Mouse (Mus musculus) stomach, embryonic 14.5 days (tissue): ENCODE data around the gene Phldb2. TPM values are rescaled to one million over a fixed set of nuclear protein-coding genes. Genes with fewer than 3 reads are reported as not detected.
A peak's percentile ranks its signal among the peaks of the same experiment; 100 is the strongest.

ENCODE experiments used
- ATAC-seq: fragments of 200-750 bp; cut with Nextera tagmentation; 2 replicates; pipeline ENCODE4 v1.8.0; 2017; ENCODE audit warnings: low read depth, moderate TSS enrichment; ENCODE audit not compliant: insufficient number of reproducible peaks, insufficient read depth, low FRiP score
- H3K27ac ChIP-seq: fragments of 300-500 bp; sonication (generic); 2 replicates; pipeline ENCODE4 v1.5.1; 2014; ENCODE audit warnings: mild to moderate bottlenecking, low read length, moderate library complexity, mixed read lengths
- H3K27me3 ChIP-seq: fragments of 300-500 bp; sonication (generic); 2 replicates; pipeline ENCODE4 v1.6.1; 2014; ENCODE audit warnings: low read length, control low read depth, mixed read lengths; ENCODE audit not compliant: control insufficient read depth, insufficient read depth
- H3K36me3 ChIP-seq: fragments of 300-500 bp; sonication (generic); 2 replicates; pipeline ENCODE4 v1.6.1; 2014; ENCODE audit warnings: mild to moderate bottlenecking, control low read depth, low read length, moderate library complexity, mixed read lengths; ENCODE audit not compliant: control insufficient read depth, insufficient read depth
- H3K4me1 ChIP-seq: fragments of 300-500 bp; sonication (generic); 2 replicates; pipeline ENCODE4 v1.6.1; 2014; ENCODE audit warnings: low read length, control low read depth, mixed read lengths; ENCODE audit not compliant: control insufficient read depth, insufficient read depth
- H3K4me2 ChIP-seq: fragments of 300-500 bp; sonication (generic); replicated peaks from 2 replicates; pipeline ENCODE4 v1.6.1; 2014; ENCODE audit warnings: low read depth, low read length, control low read depth
- H3K4me3 ChIP-seq: fragments of 300-500 bp; sonication (generic); 2 replicates; pipeline ENCODE4 v1.5.1; 2014; ENCODE audit warnings: low read depth, low read length, control low read depth
- H3K9ac ChIP-seq: fragments of 300-500 bp; sonication (generic); replicated peaks from 2 replicates; pipeline ENCODE4 v1.6.1; 2014; ENCODE audit warnings: low read depth, mild to moderate bottlenecking, control low read depth, low read length, moderate library complexity, mixed read lengths
- H3K9me3 ChIP-seq: fragments of 300-500 bp; sonication (generic); 2 replicates; pipeline ENCODE4 v1.6.1; 2016; ENCODE audit warnings: low read depth, low read length, control low read depth; ENCODE audit not compliant: control insufficient read depth
- WGBS: fragments of 180-500 bp; shearing (Covaris S2); extraction: QIAGEN DNeasy Blood & Tissue Kit; methylation state at CpG from one replicate; pipeline ENCODE4 v1.1.7; 2014; 5-methylcytosine and 5-hydroxymethylcytosine counted together
- polyA plus RNA-seq: library from polyadenylated mRNA; unstranded; fragments of >200 nt; fragmentation: Nextera tagmentation; extraction: Ambion mirVana; gene quantifications from 2 replicates; pipeline ENCODE4 v1.2.1, GENCODE M21; 2014

Phldb2 gene
- polyA plus RNA-seq, 1 experiment from 2014 or later = 29.7 TPM

DNA sequence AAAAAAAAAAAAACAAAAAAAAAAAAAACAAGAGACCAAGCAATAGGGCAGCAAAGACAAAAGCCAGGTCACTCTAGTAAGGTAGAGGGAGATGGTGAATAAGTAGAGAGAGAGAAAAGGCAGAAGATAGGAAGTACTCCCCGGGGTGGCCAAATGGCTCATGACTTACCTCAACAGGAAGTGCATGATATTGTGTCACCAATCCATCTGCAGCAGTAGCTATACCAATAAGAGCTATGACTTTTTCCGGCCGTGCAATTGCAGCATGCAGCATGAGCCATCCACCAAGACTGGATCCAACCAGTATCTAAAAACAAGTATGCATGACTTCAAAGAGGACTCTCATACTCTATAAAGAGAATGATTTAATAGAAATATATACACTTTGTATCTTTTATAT is 216.7 kb downstream of the Phldb2 start:
- peaks cover 32% of the 10 kb centered on the region for H3K36me3 ChIP-seq

DNA sequence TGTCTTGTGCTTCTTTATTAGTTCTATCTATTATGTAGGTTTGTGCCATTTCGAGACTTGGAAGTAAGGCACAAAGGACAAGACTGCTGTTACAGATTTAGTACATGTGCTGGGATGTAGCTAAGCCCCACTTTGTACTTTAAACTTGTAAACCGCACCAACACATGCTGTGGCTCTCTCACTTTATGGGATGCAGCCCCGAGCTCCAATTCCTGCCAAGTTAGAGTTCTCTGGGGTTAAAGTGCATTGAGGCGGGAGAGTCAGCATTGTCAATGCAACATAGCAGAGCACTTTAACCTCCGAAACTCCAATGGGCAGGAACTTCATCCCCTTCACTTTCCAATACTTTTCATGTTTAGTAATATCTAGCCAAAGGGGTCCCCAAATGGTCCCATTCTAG is 224.2 kb downstream of the Phldb2 start:
- no peak for ATAC-seq
- Histone ChIP-seq H3K27ac (no peak overlapping the region), H3K9me3 (no peaks in the 10 kb centered on the region), H3K4me2 (no peak overlapping the region), H3K27me3 (no peaks in the 10 kb centered on the region), H3K4me1 (0 out of 2 replicates have a peak, but pooled peaks cover 3% of the 10 kb centered on the region), H3K36me3 (peaks cover 21% of the 10 kb centered on the region), H3K4me3 (no peak overlapping the region), H3K9ac (no peak overlapping the region)
- 88% methylated on average over 5 of the region's 5 CpGs for WGBS

More for the DNA sequence above, 216.7 kb downstream of the Phldb2 start:
- no peak overlapping the region for H3K4me3 ChIP-seq
- no peak overlapping the region for H3K27ac ChIP-seq
- H3K9me3 ChIP-seq = no peaks in the 10 kb centered on the region
- WGBS = 91% methylated on average over 3 of the region's 3 CpGs
- no peaks in the 10 kb centered on the region for H3K27me3 ChIP-seq
- ATAC-seq = no peak
- no peak overlapping the region for H3K4me2 ChIP-seq
- H3K4me1 ChIP-seq = peaks cover 3% of the 10 kb centered on the region; the same call in 1 of the 2 replicates
- no peak overlapping the region for H3K9ac ChIP-seq

DNA sequence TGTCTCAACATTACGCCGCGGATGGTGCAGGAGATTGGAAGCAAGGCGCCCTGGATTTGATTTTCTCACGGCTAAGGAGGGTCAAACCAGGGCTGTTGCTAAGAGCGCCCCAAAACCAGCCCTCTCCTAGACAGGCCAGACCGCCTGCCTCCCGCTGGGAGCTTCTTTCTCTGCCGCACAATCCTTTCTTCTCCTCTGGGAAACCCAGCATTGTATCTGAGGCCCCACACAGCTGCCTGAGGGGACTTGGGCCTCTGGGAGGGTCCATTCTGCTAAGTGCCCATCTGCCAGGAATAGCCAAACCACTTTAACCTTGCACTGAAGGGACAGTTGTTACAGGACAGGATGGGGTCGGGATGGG is 228.7 kb downstream of the Phldb2 start:
- peak overlapping the region; percentile 83 for H3K4me2 ChIP-seq
- 2% methylated on average over 10 of the region's 10 CpGs for WGBS
- peaks cover 3% of the 10 kb centered on the region; the same call in 1 of the 2 replicates for H3K36me3 ChIP-seq
- peak overlapping the region; percentile 43 for H3K9ac ChIP-seq
- H3K27me3 ChIP-seq = no peaks in the 10 kb centered on the region
- H3K27ac ChIP-seq = no peak overlapping the region
- H3K9me3 ChIP-seq = no peaks in the 10 kb centered on the region
- H3K4me1 ChIP-seq = 0 out of 2 replicates have a peak, but pooled peaks cover 6% of the 10 kb centered on the region
- peak overlapping the region; percentile 40 for H3K4me3 ChIP-seq
- peak; percentile 38; the same call in 1 of the 2 replicates for ATAC-seq

DNA sequence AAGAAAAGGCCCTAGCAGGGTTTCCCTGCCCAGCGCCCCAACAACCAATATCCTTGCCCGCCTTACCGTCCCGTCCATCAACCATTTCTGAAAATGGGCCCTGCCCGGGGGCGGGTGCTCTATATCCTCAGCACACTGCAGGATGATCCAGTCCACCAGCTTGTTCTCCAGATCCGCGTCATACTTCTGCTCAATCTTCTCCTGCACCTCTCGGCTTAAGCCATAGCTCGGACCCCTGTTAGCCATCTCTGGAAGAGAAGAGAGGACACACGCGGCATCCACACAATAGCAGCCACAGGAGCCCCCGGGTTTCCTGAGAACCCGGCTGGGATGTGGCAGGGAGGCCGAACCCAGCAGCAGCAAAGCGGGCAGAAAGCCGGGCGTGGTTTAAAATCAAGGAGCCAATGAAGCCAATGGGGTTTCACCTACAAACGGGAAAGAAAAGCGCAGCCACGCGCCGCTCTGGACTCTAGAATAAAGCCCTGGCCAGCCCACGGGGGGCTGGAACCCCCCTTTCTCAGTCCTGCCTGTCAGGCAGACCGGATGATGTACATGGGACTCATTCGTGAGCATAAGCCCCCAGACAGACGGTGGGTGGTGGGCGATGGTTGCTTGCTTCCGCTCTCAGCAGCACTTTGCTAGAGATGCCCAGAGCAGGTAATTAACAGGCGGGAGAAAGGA is 229.2 kb downstream of the Phldb2 start, which contains the start of gene Tagln3:
Gene Tagln3, minus strand, starts transcription at position 548 of the 681 bp plus-strand sequence.
- no peak within 1 kb of the TSS for H3K27ac ChIP-seq

DNA sequence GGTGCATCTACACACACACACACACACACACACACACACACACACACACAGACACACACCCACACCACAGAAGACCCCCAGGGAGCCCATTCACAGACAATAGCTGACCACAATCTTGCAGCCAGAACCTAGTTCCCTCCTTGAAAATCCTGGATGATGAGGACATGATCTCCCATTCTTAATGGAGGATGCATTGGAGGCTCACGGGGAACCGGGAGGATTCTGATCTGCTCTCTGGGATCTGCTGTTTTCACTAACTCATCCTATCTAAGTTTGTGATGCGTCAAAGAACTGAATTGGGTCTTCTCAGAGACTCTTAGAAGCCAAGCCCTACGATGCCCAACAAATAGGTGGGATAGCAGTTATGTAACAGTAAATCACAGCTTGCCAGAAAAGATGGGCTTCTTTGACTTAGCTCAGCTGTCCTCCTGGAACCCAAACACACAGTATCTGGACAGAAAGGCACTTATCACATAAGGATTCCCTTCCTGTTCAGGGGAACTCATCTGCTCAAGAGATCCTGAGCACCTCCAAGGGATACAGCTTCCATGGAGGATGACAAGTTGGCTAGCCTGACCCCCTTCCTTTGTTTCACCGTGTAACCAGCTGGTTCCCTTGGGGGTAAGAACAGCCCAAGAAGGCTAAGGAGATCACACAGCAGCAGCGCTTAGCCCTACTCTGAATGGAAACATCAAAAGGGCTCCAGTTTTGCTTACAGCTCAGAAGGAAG is 230.1 kb downstream of the Phldb2 start:
- Histone ChIP-seq H3K9ac (no peak overlapping the region), H3K4me1 (0 out of 2 replicates have a peak, but pooled peaks cover 6% of the 10 kb centered on the region), H3K9me3 (no peaks in the 10 kb centered on the region), H3K27ac (no peak overlapping the region), H3K36me3 (no peaks in the 10 kb centered on the region; the same call in 1 of the 2 replicates), H3K27me3 (no peaks in the 10 kb centered on the region), H3K4me2 (peak overlapping the region; percentile 83), H3K4me3 (peak overlapping the region; percentile 40)
- WGBS = 47% methylated on average over 6 of the region's 6 CpGs
- ATAC-seq = no peak

More for the DNA sequence above, 229.2 kb downstream of the Phldb2 start, which contains the start of gene Tagln3:
- ATAC-seq = peak; percentile 67
- H3K9ac ChIP-seq = peak within 1 kb of the TSS; percentile 43
- H3K36me3 ChIP-seq = peaks cover 3% of the 10 kb centered on the region; the same call in 1 of the 2 replicates
- no peaks in the 10 kb centered on the region for H3K9me3 ChIP-seq
- H3K4me1 ChIP-seq = 0 out of 2 replicates have a peak, but pooled peaks cover 6% of the 10 kb centered on the region
- H3K4me2 ChIP-seq = peak within 1 kb of the TSS; percentile 83
- no peaks in the 10 kb centered on the region for H3K27me3 ChIP-seq
- peak within 1 kb of the TSS; percentile 40 for H3K4me3 ChIP-seq
- 1% methylated on average over 30 of the region's 30 CpGs for WGBS

DNA sequence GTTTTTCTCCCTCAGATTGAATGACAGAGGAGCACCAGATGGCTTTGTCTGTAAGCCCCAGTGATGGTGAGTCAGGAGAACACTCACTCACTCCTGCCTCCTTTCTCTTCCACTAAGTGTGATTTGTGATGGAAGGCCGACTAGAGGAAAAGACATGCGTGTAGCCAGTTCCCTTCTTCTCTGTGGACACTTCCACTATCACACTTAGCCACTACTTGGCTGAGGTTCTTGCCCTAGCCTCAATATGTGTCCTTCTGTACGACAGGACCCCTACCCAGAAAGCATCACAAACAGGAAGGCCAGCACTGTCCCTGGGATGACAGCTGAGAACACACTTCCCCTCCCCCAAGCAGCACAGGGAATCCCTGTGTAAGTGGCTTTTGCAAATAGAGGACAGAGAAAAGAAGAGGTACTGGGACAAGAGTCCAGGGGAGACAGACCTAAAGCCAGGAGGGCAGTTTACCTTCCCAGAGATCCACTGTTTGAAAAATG is 230.9 kb downstream of the Phldb2 start:
- 69% methylated on average over 3 of the region's 3 CpGs for WGBS
- Histone ChIP-seq H3K27ac (no peak overlapping the region), H3K9ac (no peak overlapping the region), H3K4me1 (0 out of 2 replicates have a peak, but pooled peaks cover 6% of the 10 kb centered on the region), H3K4me2 (0 out of 2 replicates have a peak overlapping the region, but pooled peaks have one; percentile 4), H3K27me3 (no peaks in the 10 kb centered on the region), H3K9me3 (no peaks in the 10 kb centered on the region), H3K36me3 (no peaks in the 10 kb centered on the region), H3K4me3 (no peak overlapping the region)
- no peak for ATAC-seq

DNA sequence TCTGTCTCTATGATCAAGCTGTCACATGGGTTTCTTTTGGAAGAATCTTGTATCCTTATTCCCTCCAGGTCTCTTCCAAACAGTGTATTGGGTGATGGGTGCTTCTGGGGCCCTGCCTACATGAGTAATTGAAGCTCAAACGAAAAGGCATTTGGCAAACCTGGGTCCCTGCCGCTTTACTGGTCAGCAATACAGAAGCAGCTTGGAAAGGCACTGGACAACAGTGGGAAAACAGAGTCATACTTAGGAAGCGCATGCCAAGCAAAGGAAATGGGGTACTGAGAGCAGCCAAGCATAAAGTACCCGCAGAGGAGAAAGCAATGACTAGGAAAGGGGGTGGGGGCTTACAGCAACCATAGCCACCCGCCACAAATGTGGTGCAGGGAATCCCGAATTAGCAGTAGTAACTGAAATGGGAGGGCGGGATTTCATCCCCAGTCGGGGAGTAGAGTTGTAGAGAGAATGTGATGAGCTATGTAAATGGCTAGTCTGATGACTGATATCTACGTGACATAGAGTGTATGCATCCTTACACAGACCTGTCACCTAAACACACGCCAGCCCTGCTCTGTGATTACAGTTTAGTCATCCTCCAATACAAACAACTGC is 233.3 kb downstream of the Phldb2 start:
- Histone ChIP-seq H3K27me3 (no peaks in the 10 kb centered on the region), H3K9ac (no peak overlapping the region), H3K4me3 (no peak overlapping the region), H3K4me1 (0 out of 2 replicates have a peak, but pooled peaks cover 6% of the 10 kb centered on the region), H3K27ac (no peak overlapping the region), H3K36me3 (no peaks in the 10 kb centered on the region), H3K4me2 (no peak overlapping the region), H3K9me3 (peaks cover 8% of the 10 kb centered on the region; the same call in 1 of the 2 replicates)
- no peak for ATAC-seq
- WGBS = 79% methylated on average over 10 of the region's 10 CpGs

DNA sequence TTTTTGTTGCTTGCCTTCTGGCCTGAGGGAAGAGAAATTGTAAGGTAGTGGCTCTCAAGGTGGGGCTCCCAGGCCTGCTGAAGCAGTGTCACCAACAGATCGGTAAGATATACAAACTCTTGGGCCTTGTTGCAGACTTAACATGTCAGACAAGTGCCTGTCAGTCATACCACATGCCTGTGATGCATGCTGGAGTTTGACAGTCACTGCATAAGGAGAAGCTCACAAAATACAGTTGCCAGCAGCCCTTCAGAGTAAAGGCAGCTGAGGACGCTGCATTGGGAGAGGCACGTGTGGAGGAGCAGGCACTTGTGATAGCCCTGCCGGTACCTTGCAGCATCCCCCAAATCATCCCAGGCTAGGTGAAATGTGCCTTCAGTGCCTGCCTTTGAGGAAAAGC is 235.1 kb downstream of the Phldb2 start:
- no peaks in the 10 kb centered on the region for H3K36me3 ChIP-seq
- 89% methylated on average over 4 of the region's 4 CpGs for WGBS

More for the DNA sequence above, 235.1 kb downstream of the Phldb2 start:
- no peaks in the 10 kb centered on the region for H3K27me3 ChIP-seq
- H3K9me3 ChIP-seq = peaks cover 8% of the 10 kb centered on the region; the same call in 1 of the 2 replicates
- ATAC-seq = no peak
- H3K9ac ChIP-seq = no peak overlapping the region
- H3K4me2 ChIP-seq = no peak overlapping the region
- H3K4me3 ChIP-seq = no peak overlapping the region
- H3K4me1 ChIP-seq = no peaks in the 10 kb centered on the region
- no peak overlapping the region for H3K27ac ChIP-seq
